8 mouse cellular contexts compared by ENCODE assay signal in the genomic region with DNA sequence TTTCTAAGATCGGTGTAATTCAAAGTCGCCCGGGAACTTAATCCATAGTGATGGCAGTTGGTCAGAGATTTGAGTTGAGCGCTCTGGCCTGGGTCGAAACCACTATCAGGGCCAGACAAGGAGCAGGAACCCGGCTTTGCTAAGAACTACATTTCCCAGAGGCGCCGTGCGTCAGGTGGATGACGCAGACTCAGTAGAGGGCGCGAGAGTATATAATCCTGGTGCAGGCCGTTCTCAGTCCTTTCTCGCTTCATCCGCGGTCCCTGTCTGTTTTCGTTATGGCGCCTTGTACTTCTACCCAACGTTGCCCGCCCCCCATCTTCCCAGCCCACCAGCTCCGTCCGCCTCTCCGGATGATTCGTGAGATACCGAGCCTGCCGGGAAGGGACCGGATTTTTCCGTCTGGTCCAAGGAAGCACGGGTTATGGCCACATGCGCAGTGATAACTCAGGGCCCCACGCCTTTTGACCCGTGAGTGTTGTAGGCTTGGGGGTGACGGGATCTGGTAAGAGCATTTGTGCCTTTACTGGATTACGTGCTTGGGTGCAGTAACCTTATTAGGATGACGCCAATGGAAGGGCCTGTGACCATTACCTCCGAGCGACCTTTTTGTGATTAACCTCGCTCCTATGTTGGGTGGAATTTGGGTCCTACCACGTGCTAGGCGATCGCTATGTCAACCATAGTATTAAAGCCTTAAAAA. TPM values are rescaled to one million over a fixed set of nuclear protein-coding genes. Genes with fewer than 3 reads are reported as not detected.
DNase-seq lines count a peak whose midpoint lies in the region; ATAC-seq lines count a peak whose summit lies in the region.

No protein-coding gene starts in this region.

- peaks cover 3% of the 10 kb centered on the region; the same call in 1 of the 2 replicates for H3K4me1 ChIP-seq in hindbrain, embryonic 11.5 days (replicated peaks; ENCODE audit: control insufficient read depth, insufficient read depth, low read length)

- 2% methylated on average over 41 of the region's 41 CpGs for WGBS in hindbrain, embryonic 11.5 days

- ATAC-seq in frontal cortex, adult (ENCODE audit: low TSS enrichment) = peak; percentile 94
- ATAC-seq in hindbrain, embryonic 11.5 days (ENCODE audit: low FRiP score) = peak; percentile 91

- H3K9me3 ChIP-seq in hindbrain, embryonic 11.5 days (ENCODE audit: control insufficient read depth, low read length) = no peaks in the 10 kb centered on the region

- H3K27me3 ChIP-seq in hindbrain, embryonic 11.5 days (ENCODE audit: control insufficient read depth, insufficient read depth, low read length) = no peaks in the 10 kb centered on the region

- H3K36me3 ChIP-seq in hindbrain, embryonic 11.5 days (ENCODE audit: control insufficient read depth, insufficient read depth, low read length) = 0 out of 2 replicates have a peak, but pooled peaks cover 4% of the 10 kb centered on the region

- DNase-seq in MEL-GATA-1-ER (ENCODE audit: extremely low read depth, low read depth) = peak; percentile 88
- DNase-seq in cerebellum, adult 9-10 months = peak; percentile 92
- peak; percentile 93 for DNase-seq in hindbrain, embryonic 11.5 days (ENCODE audit: low spot score)
- DNase-seq in layer of hippocampus, postnatal 10 days (ENCODE audit: low spot score in 2 of 2) = peak; percentile 86 to 91
- peak; percentile 94 for DNase-seq in lung, postnatal 10 days
- peak; percentile 87 for DNase-seq in ovary, postnatal 36 days (ENCODE audit: low spot score)
- DNase-seq in thymus, postnatal 25 days = peak; percentile 90

- peak overlapping the region; percentile 77 for H3K4me3 ChIP-seq in hindbrain, embryonic 11.5 days (ENCODE audit: low read depth, low read length)

- peak overlapping the region; percentile 55 for H3K27ac ChIP-seq in hindbrain, embryonic 11.5 days (ENCODE audit: low read depth, low read length)

- peak overlapping the region; percentile 75 for H3K4me2 ChIP-seq in hindbrain, embryonic 11.5 days (replicated peaks; ENCODE audit: low read depth, low read length)

- peak overlapping the region; percentile 84 for H3K9ac ChIP-seq in hindbrain, embryonic 11.5 days (ENCODE audit: low read depth, low read length)

RNA-seq across cellular contexts. Expression of gene Rab42, which starts 5.4 kb away (rescaled TPM):
- 0.39 and 0.61 TPM in 2 replicates for polyA plus RNA-seq in hindbrain, embryonic 11.5 days (2014; fragmentation: Nextera tagmentation; extraction: Ambion mirVana)
- total RNA-seq in layer of hippocampus, postnatal 10 days (2021) = 1 to 10 TPM; 1.8 to 2.6 TPM

RNA-seq across cellular contexts. Expression of gene Trnau1ap, which starts 20.8 kb away (rescaled TPM):
- polyA plus RNA-seq in hindbrain, embryonic 11.5 days (2014; fragmentation: Nextera tagmentation; extraction: Ambion mirVana) = 85.6 and 87.0 TPM in 2 replicates
- total RNA-seq in layer of hippocampus, postnatal 10 days (2021) = 10 to 100 TPM; 25.7 to 29.2 TPM

RNA-seq across cellular contexts. Expression of gene Taf12, which starts 34.4 kb away (rescaled TPM):
- polyA plus RNA-seq in hindbrain, embryonic 11.5 days (2014; fragmentation: Nextera tagmentation; extraction: Ambion mirVana) = 60.5 and 65.0 TPM in 2 replicates
- total RNA-seq in layer of hippocampus, postnatal 10 days (2021) = 10 to 100 TPM; 16.6 to 17.6 TPM

RNA-seq across cellular contexts. Expression of gene Rcc1, which starts 44.8 kb away (rescaled TPM):
- polyA plus RNA-seq in hindbrain, embryonic 11.5 days (2014; fragmentation: Nextera tagmentation; extraction: Ambion mirVana) = 51.3 and 53.6 TPM in 2 replicates
- total RNA-seq in layer of hippocampus, postnatal 10 days (2021) = 10 to 100 TPM; 17.7 to 20.1 TPM

RNA-seq across cellular contexts. Expression of gene Gmeb1, which starts 47.2 kb away (rescaled TPM):
- polyA plus RNA-seq in hindbrain, embryonic 11.5 days (2014; fragmentation: Nextera tagmentation; extraction: Ambion mirVana) = 38.4 and 41.4 TPM in 2 replicates
- total RNA-seq in layer of hippocampus, postnatal 10 days (2021) = 10 to 100 TPM; 27.4 to 28.2 TPM

Comparison
In these comparisons a context has a peak if more than half of its experiments do, and no peak if none do; other contexts are left out.
1. Peak in every context shown above with its lines: DNase-seq, ATAC-seq, H3K4me3 ChIP-seq and H3K27ac ChIP-seq.